Mouse (Mus musculus) megakaryocyte, embryonic 14.5 days (primary cell): ENCODE data around the gene Eps8. TPM values are rescaled to one million over a fixed set of nuclear protein-coding genes. Genes with fewer than 3 reads are reported as not detected.

Experiments used
- H3K27me3 ChIP-seq: replicated peaks from 2 replicates; pipeline ENCODE3; 2012; ENCODE audit warnings: inconsistent platforms
- H3K36me3 ChIP-seq: replicated peaks from 2 replicates; pipeline ENCODE3; 2012; ENCODE audit warnings: low read length, inconsistent platforms, mixed read lengths
- H3K4me1 ChIP-seq: 2 replicates; pipeline ENCODE4 v1.6.1; 2012; ENCODE audit warnings: inconsistent platforms
- H3K4me3 ChIP-seq: replicated peaks from 2 replicates; pipeline ENCODE3; 2012; ENCODE audit warnings: moderate library complexity, mild to moderate bottlenecking, inconsistent platforms
- H3K9me3 ChIP-seq: 2 replicates; pipeline ENCODE4 v1.6.1; 2012; ENCODE audit warnings: inconsistent platforms
- FLI1 ChIP-seq: IDR thresholded peaks from 2 replicates; pipeline ENCODE4 v1.6.1; 2012; ENCODE audit warnings: low read length, inconsistent platforms, mixed read lengths
- GATA1 ChIP-seq: IDR thresholded peaks from 3 replicates; pipeline ENCODE4 v1.6.1; 2012; ENCODE audit warnings: mixed read lengths, low read length, inconsistent platforms, borderline replicate concordance
- polyA plus RNA-seq: library from polyadenylated mRNA; stranded (reverse); fragments of >175 nt; gene quantifications from 2 replicates; pipeline ENCODE4 v1.2.3, GENCODE M21; 2012; ENCODE audit warnings: low replicate concordance; ENCODE audit not compliant: insufficient read depth

Eps8 gene
- polyA plus RNA-seq, 1 experiment = 0.47 TPM

GRCm38 (mm10) chr6:137560358-137560859, 94.3 kb downstream of the Eps8 start:
- H3K9me3 ChIP-seq = no peaks in the 10 kb centered on the region
- peaks cover 49% of the 10 kb centered on the region for H3K4me1 ChIP-seq
- H3K27me3 ChIP-seq = peaks cover 10% of the 10 kb centered on the region
- H3K4me3 ChIP-seq = peak overlapping the region; percentile 15
- H3K36me3 ChIP-seq = no peaks in the 10 kb centered on the region
- TF ChIP-seq FLI1 (no peak), GATA1 (no peak)

- H3K36me3 ChIP-seq = no peaks in the 10 kb centered on the region
- TF ChIP-seq GATA1 = no peak
- no peak for TF ChIP-seq FLI1
- peaks cover 49% of the 10 kb centered on the region for H3K4me1 ChIP-seq
- H3K27me3 ChIP-seq = peaks cover 13% of the 10 kb centered on the region
- no peaks in the 10 kb centered on the region for H3K9me3 ChIP-seq
- peak overlapping the region; percentile 90 for H3K4me3 ChIP-seq
These were observed 95.8 kb downstream of the Eps8 start for GRCm38 (mm10) chr6:137558840-137559239.

GRCm38 (mm10) chr6:137557671-137558070, 97.0 kb downstream of the Eps8 start:
- no peak for TF ChIP-seq FLI1
- TF ChIP-seq GATA1 = no peak
- no peaks in the 10 kb centered on the region for H3K36me3 ChIP-seq
- peaks cover 49% of the 10 kb centered on the region for H3K4me1 ChIP-seq
- H3K9me3 ChIP-seq = 0 out of 2 replicates have a peak, but pooled peaks cover 3% of the 10 kb centered on the region
- peak overlapping the region; percentile 74 for H3K4me3 ChIP-seq
- peaks cover 16% of the 10 kb centered on the region for H3K27me3 ChIP-seq

GRCm38 (mm10) chr6:137557159-137557558, 97.5 kb downstream of the Eps8 start:
- 0 out of 2 replicates have a peak, but pooled peaks cover 3% of the 10 kb centered on the region for H3K9me3 ChIP-seq
- TF ChIP-seq GATA1 = no peak
- TF ChIP-seq FLI1 = no peak
- peak overlapping the region; percentile 9 for H3K4me3 ChIP-seq
- H3K36me3 ChIP-seq = no peaks in the 10 kb centered on the region
- H3K27me3 ChIP-seq = peaks cover 16% of the 10 kb centered on the region
- peaks cover 49% of the 10 kb centered on the region for H3K4me1 ChIP-seq

- peak overlapping the region; percentile 64 for H3K4me3 ChIP-seq
- H3K9me3 ChIP-seq = 0 out of 2 replicates have a peak, but pooled peaks cover 3% of the 10 kb centered on the region
These were observed 98.0 kb downstream of the Eps8 start for GRCm38 (mm10) chr6:137556636-137557035.

GRCm38 (mm10) chr6:137550181-137550580, 104.5 kb downstream of the Eps8 start:
- H3K9me3 ChIP-seq = 0 out of 2 replicates have a peak, but pooled peaks cover 3% of the 10 kb centered on the region
- H3K4me1 ChIP-seq = peaks cover 13% of the 10 kb centered on the region
- TF ChIP-seq FLI1 (no peak), GATA1 (no peak)
- H3K4me3 ChIP-seq = no peak overlapping the region
- peaks cover 20% of the 10 kb centered on the region for H3K27me3 ChIP-seq
- H3K36me3 ChIP-seq = no peaks in the 10 kb centered on the region

More at GRCm38 (mm10) chr6:137556636-137557035, 98.0 kb downstream of the Eps8 start:
- Histone ChIP-seq H3K4me1 (peaks cover 45% of the 10 kb centered on the region), H3K36me3 (no peaks in the 10 kb centered on the region), H3K27me3 (peaks cover 16% of the 10 kb centered on the region)
- TF ChIP-seq GATA1 = no peak

GRCm38 (mm10) chr6:137548613-137549012, 106.1 kb downstream of the Eps8 start:
- 0 out of 2 replicates have a peak, but pooled peaks cover 3% of the 10 kb centered on the region for H3K9me3 ChIP-seq
- H3K27me3 ChIP-seq = peaks cover 18% of the 10 kb centered on the region
- no peak for TF ChIP-seq FLI1
- no peak for TF ChIP-seq GATA1
- H3K4me1 ChIP-seq = peaks cover 16% of the 10 kb centered on the region
- H3K36me3 ChIP-seq = no peaks in the 10 kb centered on the region
- no peak overlapping the region for H3K4me3 ChIP-seq

- Histone ChIP-seq H3K9me3 (no peaks in the 10 kb centered on the region), H3K4me1 (peaks cover 19% of the 10 kb centered on the region), H3K36me3 (no peaks in the 10 kb centered on the region), H3K4me3 (no peak overlapping the region), H3K27me3 (peaks cover 19% of the 10 kb centered on the region)
- TF ChIP-seq FLI1 (no peak), GATA1 (no peak)
These were observed 107.1 kb downstream of the Eps8 start for GRCm38 (mm10) chr6:137547555-137547954.

GRCm38 (mm10) chr6:137546101-137546500, 108.6 kb downstream of the Eps8 start:
- no peaks in the 10 kb centered on the region for H3K36me3 ChIP-seq
- peaks cover 23% of the 10 kb centered on the region for H3K4me1 ChIP-seq
- H3K27me3 ChIP-seq = peaks cover 25% of the 10 kb centered on the region
- TF ChIP-seq GATA1 = no peak
- TF ChIP-seq FLI1 = no peak
- H3K4me3 ChIP-seq = no peak overlapping the region
- H3K9me3 ChIP-seq = no peaks in the 10 kb centered on the region

- no peak overlapping the region for H3K4me3 ChIP-seq
- H3K36me3 ChIP-seq = no peaks in the 10 kb centered on the region
- no peaks in the 10 kb centered on the region for H3K9me3 ChIP-seq
- TF ChIP-seq GATA1 = no peak
- TF ChIP-seq FLI1 = no peak
- H3K4me1 ChIP-seq = peaks cover 23% of the 10 kb centered on the region
- peaks cover 22% of the 10 kb centered on the region for H3K27me3 ChIP-seq
These were observed 109.3 kb downstream of the Eps8 start for GRCm38 (mm10) chr6:137545341-137545740.
